Mouse (Mus musculus) heart, adult 2 months (tissue): Measurements from ENCODE around the gene Mras.

ENCODE experiments used
- CTCF ChIP-seq: fragments of 200-600 bp; IDR thresholded peaks from 2 replicates; pipeline ENCODE4 v1.8.1; 2022; ENCODE audit warnings: antibody characterized with exemption, mild to moderate bottlenecking, moderate library complexity
- EP300 ChIP-seq: fragments of 200-500 bp; IDR thresholded peaks from 2 replicates; pipeline ENCODE4 v1.6.1; 2011; ENCODE audit warnings: low read depth, low read length, control low read depth; ENCODE audit not compliant: insufficient read depth

DNA sequence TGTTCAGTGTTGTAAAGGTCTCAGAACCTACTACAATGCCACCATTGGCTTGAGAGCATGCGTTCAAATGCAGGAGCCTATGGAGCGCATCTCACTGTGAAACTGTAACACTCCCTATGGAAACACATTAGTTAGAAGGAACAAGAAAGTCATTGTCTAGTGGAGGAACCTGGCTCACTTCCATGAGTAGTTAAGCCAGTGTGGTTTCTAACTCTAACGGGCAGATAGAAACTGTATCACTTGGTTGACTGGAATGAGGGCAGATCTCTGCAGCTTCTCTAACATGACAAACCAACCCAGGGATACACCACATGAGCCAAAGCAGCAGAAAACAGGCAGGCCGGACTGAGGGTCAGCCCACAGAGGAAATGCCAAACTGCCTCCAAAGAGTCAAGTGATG, 17.0 kb upstream of the Mras start:
- TF ChIP-seq CTCF = no peak
- TF ChIP-seq EP300 = no peak
